In genomic region chr5:49857202-49857601, GRCm38 (mm10) we compare ENCODE assay signal across 9 mouse cellular contexts.
DNase-seq lines count a peak whose midpoint lies in the region; ATAC-seq and TF ChIP-seq lines count a peak whose summit lies in the region.
"Had no signal": no experiment of that assay in that cellular context is flagged by ENCODE, and none has a peak within 500 bp of the region (broad histone marks: within the 10 kb centered on the region; RNA-seq: fewer than 3 reads in every experiment).

No protein-coding gene starts in this region.

- no peaks in the 10 kb centered on the region for H3K9me3 ChIP-seq in liver, embryonic 12.5 days (replicated peaks)
- H3K9me3 ChIP-seq in liver, embryonic 14.5 days (ENCODE audit: control insufficient read depth, low read length) = no peaks in the 10 kb centered on the region
- H3K9me3 ChIP-seq in forebrain, embryonic 16.5 days (ENCODE audit: control insufficient read depth, low read length) = no peaks in the 10 kb centered on the region
- H3K9me3 ChIP-seq: limb, embryonic 15.5 days had no signal

- 30% methylated on average over 1 of the region's 1 CpGs for WGBS in liver, embryonic 12.5 days (ENCODE audit: insufficient replicate concordance)
- 30% methylated on average over 1 of the region's 1 CpGs for WGBS in liver, embryonic 14.5 days (ENCODE audit: insufficient replicate concordance)
- WGBS in forebrain, embryonic 16.5 days = 43% methylated on average over 1 of the region's 1 CpGs

- no peak overlapping the region for H3K4me3 ChIP-seq in liver, embryonic 12.5 days
- H3K4me3 ChIP-seq in liver, embryonic 14.5 days (ENCODE audit: insufficient read depth in 1 of 2, low read depth in 2 of 2, low read length in 2 of 2) = no peak overlapping the region
- H3K4me3 ChIP-seq in forebrain, embryonic 16.5 days (replicated peaks; ENCODE audit: low read length) = no peak overlapping the region
- H3K4me3 ChIP-seq: limb, embryonic 15.5 days had no signal

- no peaks in the 10 kb centered on the region for H3K36me3 ChIP-seq in liver, embryonic 12.5 days
- no peaks in the 10 kb centered on the region for H3K36me3 ChIP-seq in liver, embryonic 14.5 days (replicated peaks; ENCODE audit: control insufficient read depth, insufficient read depth, low read depth)
- H3K36me3 ChIP-seq in forebrain, embryonic 16.5 days (ENCODE audit: control insufficient read depth, insufficient read depth) = no peaks in the 10 kb centered on the region
- H3K36me3 ChIP-seq: limb, embryonic 15.5 days had no signal

- no peaks in the 10 kb centered on the region for H3K4me1 ChIP-seq in liver, embryonic 12.5 days
- H3K4me1 ChIP-seq in liver, embryonic 14.5 days (replicated peaks; ENCODE audit: control insufficient read depth in 2 of 2, insufficient read depth in 2 of 2, low read length in 1 of 2) = no peaks in the 10 kb centered on the region
- H3K4me1 ChIP-seq in forebrain, embryonic 16.5 days (replicated peaks; ENCODE audit: control insufficient read depth, insufficient read depth, low read length) = no peaks in the 10 kb centered on the region
- H3K4me1 ChIP-seq: limb, embryonic 15.5 days had no signal

- H3K9ac ChIP-seq in liver, embryonic 12.5 days = no peak overlapping the region
- no peak overlapping the region for H3K9ac ChIP-seq in liver, embryonic 14.5 days (replicated peaks)
- H3K9ac ChIP-seq in forebrain, embryonic 16.5 days (replicated peaks; ENCODE audit: low read depth, low read length) = no peak overlapping the region
- H3K9ac ChIP-seq: limb, embryonic 15.5 days had no signal

- TF ChIP-seq EP300 in liver, embryonic 14.5 days (IDR thresholded peaks at IDR 0.05; ENCODE audit: low read depth) = no peak

- no peak overlapping the region for H3K4me2 ChIP-seq in liver, embryonic 12.5 days
- no peak overlapping the region for H3K4me2 ChIP-seq in liver, embryonic 14.5 days (ENCODE audit: low read depth)
- H3K4me2 ChIP-seq in forebrain, embryonic 16.5 days (ENCODE audit: low read length) = no peak overlapping the region
- H3K4me2 ChIP-seq: limb, embryonic 15.5 days had no signal

- peak; percentile 37; the same call in 1 of the 2 replicates for TF ChIP-seq CTCF in liver, embryonic 14.5 days (IDR thresholded peaks at IDR 0.05; ENCODE audit: low read depth)

- no peak for ATAC-seq in cerebellum, adult (ENCODE audit: insufficient number of reproducible peaks, low FRiP score, low TSS enrichment)
- ATAC-seq in liver, embryonic 12.5 days = no peak
- ATAC-seq in liver, embryonic 14.5 days (ENCODE audit: insufficient read depth) = no peak
- ATAC-seq in forebrain, embryonic 16.5 days = no peak

- DNase-seq in cerebellum, adult 18-20 months = peak; percentile 39 to 50
- peak; percentile 10 for DNase-seq in liver
- peak; percentile 21 for DNase-seq in adipocyte (ENCODE audit: low spot score)
- no peak for DNase-seq in liver, embryonic 14.5 days (ENCODE audit: low read depth in 3 of 3, low spot score in 3 of 3)
- no peak for DNase-seq in spleen, postnatal 4 days (ENCODE audit: low spot score in 2 of 2)

- H3K27ac ChIP-seq in liver, embryonic 12.5 days = no peak overlapping the region
- H3K27ac ChIP-seq in liver, embryonic 14.5 days = no peak overlapping the region
- H3K27ac ChIP-seq in forebrain, embryonic 16.5 days (ENCODE audit: low read length) = no peak overlapping the region
- H3K27ac ChIP-seq: limb, embryonic 15.5 days had no signal

- H3K27me3 ChIP-seq in liver, embryonic 12.5 days (replicated peaks) = no peaks in the 10 kb centered on the region
- no peaks in the 10 kb centered on the region for H3K27me3 ChIP-seq in liver, embryonic 14.5 days (ENCODE audit: control insufficient read depth, insufficient read depth, low read length)
- no peaks in the 10 kb centered on the region for H3K27me3 ChIP-seq in forebrain, embryonic 16.5 days (replicated peaks; ENCODE audit: control insufficient read depth, insufficient read depth, low read length)
- H3K27me3 ChIP-seq: limb, embryonic 15.5 days had no signal

Comparison
In these comparisons a context has a peak if more than half of its experiments do, and no peak if none do; other contexts are left out.
1. DNase-seq: peak in cerebellum, adult 18-20 months (2 of 2), liver (single experiment) and adipocyte (single experiment); none in liver, embryonic 14.5 days (0 of 3) and spleen, postnatal 4 days (0 of 2).